Mouse (Mus musculus) midbrain, postnatal 0 days (tissue): ENCODE measurements around the gene Heph. TPM values are rescaled to one million over a fixed set of nuclear protein-coding genes. Genes with fewer than 3 reads are reported as not detected.
A peak's percentile ranks its signal among the peaks of the same experiment; 100 is the strongest.
"Not testable (repeated sequence)": the region's sequence is repeated elsewhere in the genome, so short reads cannot be mapped to it uniquely, and the experiment has no call there.

Experiments
- ATAC-seq: fragments of 200-750 bp; cut with Nextera tagmentation; 2 replicates; pipeline ENCODE4 v1.8.0; 2017; ENCODE audit warnings: moderate number of reproducible peaks, mild to moderate bottlenecking, moderate TSS enrichment, moderate library complexity; ENCODE audit not compliant: low FRiP score
- DNase-seq: peaks from one replicate; pipeline ENCODE4 v3.0.0-alpha.2; 2015; ENCODE audit warnings: low spot score
- H3K27ac ChIP-seq: fragments of 300-500 bp; sonication (generic); 2 replicates; pipeline ENCODE4 v1.5.1; 2014; ENCODE audit warnings: low read depth, mild to moderate bottlenecking, low read length, mixed read lengths
- H3K27me3 ChIP-seq: fragments of 300-500 bp; sonication (generic); 2 replicates; pipeline ENCODE4 v1.6.1; 2014; ENCODE audit warnings: low read length, control low read depth, mixed read lengths; ENCODE audit not compliant: insufficient read depth
- H3K36me3 ChIP-seq: fragments of 300-500 bp; sonication (generic); 2 replicates; pipeline ENCODE4 v1.6.1; 2014; ENCODE audit warnings: low read length, control low read depth, mixed read lengths; ENCODE audit not compliant: insufficient read depth
- H3K4me1 ChIP-seq: fragments of 300-500 bp; sonication (generic); 2 replicates; pipeline ENCODE4 v1.6.1; 2014; ENCODE audit warnings: mild to moderate bottlenecking, control low read depth, antibody characterized with exemption, low read length, mixed read lengths; ENCODE audit not compliant: insufficient read depth
- H3K4me2 ChIP-seq: fragments of 300-500 bp; sonication (generic); 2 replicates; pipeline ENCODE4 v1.6.1; 2014; ENCODE audit warnings: low read depth, mild to moderate bottlenecking, low read length, mixed read lengths; ENCODE audit not compliant: poor library complexity, severe bottlenecking
- H3K4me3 ChIP-seq: fragments of 300-500 bp; sonication (generic); 2 replicates; pipeline ENCODE4 v1.5.1; 2014; ENCODE audit warnings: low read depth, mild to moderate bottlenecking, low read length, moderate library complexity
- H3K9ac ChIP-seq: fragments of 300-500 bp; sonication (generic); replicated peaks from 2 replicates; pipeline ENCODE4 v1.6.1; 2014; ENCODE audit warnings: mild to moderate bottlenecking, low read length, moderate library complexity, mixed read lengths; ENCODE audit not compliant: poor library complexity, severe bottlenecking
- H3K9me3 ChIP-seq: fragments of 300-500 bp; sonication (generic); 2 replicates; pipeline ENCODE4 v1.6.1; 2016; ENCODE audit warnings: low read length, control low read depth
- CTCF ChIP-seq: IDR thresholded peaks from 2 replicates; pipeline ENCODE4 v1.5.1; 2016; ENCODE audit warnings: antibody characterized with exemption, mild to moderate bottlenecking
- WGBS: fragments of 180-500 bp; shearing (Covaris S2); extraction: QIAGEN DNeasy Blood & Tissue Kit; methylation state at CpG from one replicate; pipeline ENCODE4 v1.1.7; 2014; 5-methylcytosine and 5-hydroxymethylcytosine counted together
- polyA plus RNA-seq: library from polyadenylated mRNA; unstranded; fragments of >200 nt; fragmentation: Nextera tagmentation; extraction: Ambion mirVana; gene quantifications from 2 replicates; pipeline ENCODE4 v1.2.1, GENCODE M21; 2015
- total RNA-seq: library from RNA; depleted of rRNA; stranded (reverse); fragments of >200 nt; gene quantifications from 2 replicates; pipeline ENCODE4 v1.2.3, GENCODE M21; 2014; rRNA removed

Gene Heph
- 7.5 and 7.8 TPM in 2 replicates for total RNA-seq
- 2.7 and 2.8 TPM in 2 replicates for polyA plus RNA-seq

GRCm38 (mm10) chrX:96455149-96455548 is at the start of gene Heph:
Gene Heph (plus strand): TSS chrX:96455359.
- H3K27me3 ChIP-seq: no peaks in the 10 kb centered on the region
- no peaks in the 10 kb centered on the region for H3K4me1 ChIP-seq
- WGBS: 70% methylated on average over 2 of the region's 2 CpGs
- peak within 1 kb of the TSS; percentile 23; the same call in 1 of the 2 replicates for H3K4me3 ChIP-seq
- H3K4me2 ChIP-seq: peak within 1 kb of the TSS; percentile 26; the same call in 1 of the 2 replicates
- no peak for ATAC-seq
- no peak for TF ChIP-seq CTCF
- no peaks in the 10 kb centered on the region for H3K9me3 ChIP-seq
- no peaks in the 10 kb centered on the region for H3K36me3 ChIP-seq
- no peak within 1 kb of the TSS for H3K9ac ChIP-seq
- no peak within 1 kb of the TSS for H3K27ac ChIP-seq
- DNase-seq: no peak

DNA sequence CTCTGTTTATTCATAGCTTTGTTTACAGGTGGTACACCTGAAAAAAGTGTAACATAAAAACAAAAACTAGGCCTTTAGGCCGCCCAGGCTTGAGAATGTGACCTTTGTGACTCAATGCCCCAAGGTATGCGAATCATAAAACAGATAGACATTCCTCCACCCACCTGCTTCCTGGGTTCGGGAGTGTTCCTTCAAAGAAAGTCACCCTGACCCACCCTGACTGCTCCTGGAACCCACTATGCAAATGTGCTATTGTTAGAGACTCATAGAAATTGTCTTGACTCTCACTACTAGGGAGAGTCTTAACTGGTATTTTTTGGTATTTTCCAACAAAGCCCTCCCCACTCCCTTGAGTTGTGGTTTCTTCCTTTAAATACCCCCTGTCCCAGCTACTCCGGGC is 39.8 kb upstream of the Heph start:
- not testable (repeated sequence) for DNase-seq, H3K36me3 ChIP-seq, H3K4me2 ChIP-seq, H3K4me3 ChIP-seq, ATAC-seq, H3K27ac ChIP-seq, H3K9ac ChIP-seq, H3K4me1 ChIP-seq, H3K9me3 ChIP-seq, H3K27me3 ChIP-seq
- WGBS: 82% methylated on average over 4 of the region's 4 CpGs

DNA sequence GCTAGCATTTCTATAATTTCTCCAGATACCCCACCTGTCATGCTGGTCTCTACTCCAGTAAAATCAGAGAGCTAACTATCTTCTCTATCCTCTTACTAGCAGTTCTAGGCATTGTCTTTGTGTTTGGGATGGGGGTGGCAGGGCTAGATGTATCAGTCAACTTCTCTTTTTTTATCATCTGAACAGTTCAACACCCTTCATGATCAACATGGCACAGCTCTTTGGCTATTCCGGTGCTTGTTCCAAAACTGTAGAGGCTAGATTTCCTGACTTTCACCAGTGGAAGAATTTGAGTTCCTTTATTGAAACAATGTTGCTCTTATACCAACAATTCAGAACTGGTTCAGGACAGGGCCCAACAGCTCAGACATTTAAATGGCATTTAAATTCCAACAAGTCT is 38.2 kb upstream of the Heph start:
- DNase-seq: no peak
- H3K36me3 ChIP-seq: no peaks in the 10 kb centered on the region
- H3K27me3 ChIP-seq: no peaks in the 10 kb centered on the region
- no peak for TF ChIP-seq CTCF
- H3K4me3 ChIP-seq: no peak overlapping the region
- ATAC-seq: no peak
- no peak overlapping the region for H3K9ac ChIP-seq
- no peak overlapping the region for H3K4me2 ChIP-seq
- H3K4me1 ChIP-seq: no peaks in the 10 kb centered on the region
- H3K27ac ChIP-seq: no peak overlapping the region
- WGBS: 97% methylated on average over 1 of the region's 1 CpGs
- H3K9me3 ChIP-seq: no peaks in the 10 kb centered on the region

DNA sequence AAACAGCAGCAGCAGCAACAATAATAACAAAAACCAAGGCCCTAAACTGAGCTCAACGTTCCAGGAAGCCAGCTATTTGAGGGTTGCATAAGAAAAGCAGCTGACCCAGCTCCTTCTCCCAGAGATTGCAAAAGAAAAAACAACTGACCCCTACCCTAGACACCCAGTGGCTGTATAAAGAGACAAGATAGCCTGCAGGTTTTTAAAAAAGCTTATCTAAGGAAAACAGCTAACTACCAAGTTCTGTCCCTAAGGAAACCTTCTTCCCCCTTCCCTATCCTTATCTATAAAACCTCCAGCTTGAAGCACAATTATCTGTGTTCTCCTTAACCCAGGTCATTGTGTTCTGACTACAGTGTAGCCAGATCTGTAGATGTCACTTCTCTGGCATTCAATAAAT is 37.4 kb upstream of the Heph start:
- WGBS: 65% methylated on average over 1 of the region's 1 CpGs
- Histone ChIP-seq H3K4me3 (no peak overlapping the region), H3K4me1 (no peaks in the 10 kb centered on the region), H3K9me3 (no peaks in the 10 kb centered on the region), H3K9ac (no peak overlapping the region), H3K4me2 (no peak overlapping the region), H3K27ac (no peak overlapping the region), H3K36me3 (no peaks in the 10 kb centered on the region), H3K27me3 (no peaks in the 10 kb centered on the region)
- ATAC-seq (no peak), DNase-seq (no peak)
- no peak for TF ChIP-seq CTCF

DNA sequence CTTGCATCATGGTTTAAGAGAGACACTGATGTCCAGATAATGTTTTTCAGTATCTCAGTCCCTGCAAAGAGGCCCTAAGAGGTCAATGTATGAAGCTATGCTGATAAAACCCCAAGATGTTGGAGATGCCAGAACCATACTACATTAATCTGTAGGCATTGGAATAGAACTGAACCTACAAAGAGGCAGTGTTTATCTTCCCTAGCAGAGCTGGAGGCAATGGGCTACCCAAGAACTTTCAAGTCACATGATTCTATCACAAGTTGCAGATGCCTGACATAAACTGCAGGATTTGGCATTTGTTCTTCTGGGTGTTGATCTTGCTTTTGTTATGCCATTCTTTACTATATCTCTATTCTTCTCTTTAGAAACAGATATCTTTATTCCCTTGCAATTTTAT is 35.8 kb upstream of the Heph start:
- H3K27ac ChIP-seq: no peak overlapping the region
- no peak for DNase-seq
- TF ChIP-seq CTCF: no peak
- no peaks in the 10 kb centered on the region for H3K4me1 ChIP-seq
- no peaks in the 10 kb centered on the region for H3K9me3 ChIP-seq
- no peak overlapping the region for H3K4me2 ChIP-seq
- H3K27me3 ChIP-seq: no peaks in the 10 kb centered on the region
- no peak overlapping the region for H3K4me3 ChIP-seq
- no peaks in the 10 kb centered on the region for H3K36me3 ChIP-seq
- H3K9ac ChIP-seq: no peak overlapping the region
- no peak for ATAC-seq

DNA sequence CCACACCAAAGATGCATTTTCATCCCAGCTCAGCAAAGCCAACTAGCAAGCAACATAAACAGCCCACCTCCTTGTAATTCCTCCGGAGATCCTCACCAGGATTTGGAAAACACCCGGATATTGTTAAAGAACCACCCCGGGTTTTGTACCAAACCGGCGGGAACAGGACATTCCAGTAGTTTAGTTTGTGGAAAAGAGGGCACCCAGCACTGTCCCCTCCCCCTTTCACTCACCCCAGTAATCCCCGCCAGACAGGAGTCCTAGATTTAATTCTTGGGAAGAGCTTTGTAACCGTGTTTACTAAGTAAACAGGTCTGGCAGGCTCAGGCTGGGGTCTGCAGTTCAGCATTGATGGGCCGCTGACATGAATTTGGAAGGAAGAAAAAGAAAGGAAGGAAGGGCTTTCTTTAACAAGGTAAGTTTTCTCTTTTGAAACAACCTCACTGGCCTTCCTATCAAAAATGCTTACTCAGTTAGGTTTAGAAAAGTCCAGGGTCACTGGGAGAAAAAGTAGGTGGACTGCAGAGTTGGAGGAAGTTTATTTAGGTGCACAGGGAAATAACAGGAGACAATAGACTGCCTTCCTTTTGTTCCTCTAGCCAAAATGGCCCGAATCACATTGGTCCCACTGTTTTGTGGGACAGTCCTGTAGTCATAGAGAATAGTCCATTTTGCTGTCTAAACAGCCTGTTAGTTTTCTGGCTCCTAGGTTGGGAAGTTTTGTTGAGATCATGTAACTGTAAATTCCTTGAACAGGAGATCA is 1.2 kb downstream of the Heph start, which contains the start of gene Hsf3:
Gene Hsf3 (minus strand): TSS at position 94 of the 763 bp plus-strand sequence.
- 17% methylated on average over 9 of the region's 9 CpGs for WGBS
- Histone ChIP-seq H3K4me3 (peak within 1 kb of the TSS; percentile 23), H3K4me1 (no peaks in the 10 kb centered on the region), H3K4me2 (peak within 1 kb of the TSS; percentile 26; the same call in 1 of the 2 replicates), H3K9me3 (no peaks in the 10 kb centered on the region), H3K27ac (no peak within 1 kb of the TSS), H3K27me3 (no peaks in the 10 kb centered on the region), H3K36me3 (no peaks in the 10 kb centered on the region), H3K9ac (no peak within 1 kb of the TSS)
- ATAC-seq (no peak), DNase-seq (peak; percentile 16)
- no peak for TF ChIP-seq CTCF
